Mouse (Mus musculus) limb, embryonic 12.5 days (tissue): ENCODE data around the gene Tmem256. TPM values are rescaled to one million over a fixed set of nuclear protein-coding genes. Genes with fewer than 3 reads are reported as not detected.

Source experiments
- ATAC-seq: fragments of 200-750 bp; cut with Nextera tagmentation; 2 replicates; pipeline ENCODE4 v1.8.0; 2017; ENCODE audit warnings: low read depth, moderate TSS enrichment; ENCODE audit not compliant: insufficient number of reproducible peaks, insufficient read depth, low FRiP score, low TSS enrichment
- H3K27ac ChIP-seq: fragments of 300-500 bp; sonication (generic); 2 replicates; pipeline ENCODE4 v1.5.1; 2016; ENCODE audit warnings: mild to moderate bottlenecking, moderate library complexity
- H3K27me3 ChIP-seq: fragments of 300-500 bp; sonication (generic); 2 replicates; pipeline ENCODE4 v1.6.1; 2016; ENCODE audit warnings: mild to moderate bottlenecking, moderate library complexity
- H3K36me3 ChIP-seq: fragments of 300-500 bp; sonication (generic); 2 replicates; pipeline ENCODE4 v1.6.1; 2016; ENCODE audit warnings: mild to moderate bottlenecking, moderate library complexity
- H3K4me1 ChIP-seq: fragments of 300-500 bp; sonication (generic); replicated peaks from 2 replicates; pipeline ENCODE4 v1.6.1; 2016
- H3K4me2 ChIP-seq: fragments of 300-500 bp; sonication (generic); 2 replicates; pipeline ENCODE4 v1.6.1; 2016; ENCODE audit warnings: mild to moderate bottlenecking, moderate library complexity
- H3K4me3 ChIP-seq: fragments of 300-500 bp; sonication (generic); replicated peaks from 2 replicates; pipeline ENCODE4 v1.5.1; 2016; ENCODE audit warnings: mild to moderate bottlenecking
- H3K9ac ChIP-seq: fragments of 300-500 bp; sonication (generic); replicated peaks from 2 replicates; pipeline ENCODE4 v1.6.1; 2016; ENCODE audit warnings: mild to moderate bottlenecking, moderate library complexity
- H3K9me3 ChIP-seq: fragments of 300-500 bp; sonication (generic); 2 replicates; pipeline ENCODE4 v1.6.1; 2016; ENCODE audit warnings: mild to moderate bottlenecking, moderate library complexity
- WGBS: fragments of 180-500 bp; shearing (Covaris S2); methylation state at CpG from one replicate; pipeline ENCODE4 v1.1.7; 2016; 5-methylcytosine and 5-hydroxymethylcytosine counted together
- polyA plus RNA-seq: library from polyadenylated mRNA; unstranded; fragments of >200 nt; fragmentation: Nextera tagmentation; extraction: Ambion mirVana; gene quantifications from 2 replicates; pipeline ENCODE4 v1.2.1, GENCODE M21; 2016

Tmem256 gene
- polyA plus RNA-seq, result 346 and 353 TPM in 2 replicates

- H3K4me2 ChIP-seq, result peak within 1 kb of the TSS; percentile 95
- H3K9me3 ChIP-seq, result no peaks in the 10 kb centered on the region
- under 1% methylated on average over 34 of the region's 34 CpGs for WGBS
- peak; percentile 91 for ATAC-seq
- H3K27me3 ChIP-seq, result peaks cover 34% of the 10 kb centered on the region
- H3K4me3 ChIP-seq, result peak within 1 kb of the TSS; percentile 72
- H3K4me1 ChIP-seq, result peaks cover 46% of the 10 kb centered on the region
- H3K27ac ChIP-seq, result peak within 1 kb of the TSS; percentile 89
- H3K9ac ChIP-seq, result peak within 1 kb of the TSS; percentile 81
- peaks cover 7% of the 10 kb centered on the region for H3K36me3 ChIP-seq
Observed at GRCm38 (mm10) chr11:69837952-69838713, at the start of gene Tmem256. Tmem256 (plus strand) TSS chr11:69838514.

GRCm38 (mm10) chr11:69789431-69789830 lies 48.9 kb upstream of the Tmem256 start:
- no peak for ATAC-seq
- no peak overlapping the region for H3K4me3 ChIP-seq
- H3K27me3 ChIP-seq, result peaks cover 17% of the 10 kb centered on the region
- no peak overlapping the region for H3K4me2 ChIP-seq
- no peaks in the 10 kb centered on the region for H3K36me3 ChIP-seq
- H3K27ac ChIP-seq, result no peak overlapping the region
- no peak overlapping the region for H3K9ac ChIP-seq
- no peaks in the 10 kb centered on the region for H3K9me3 ChIP-seq
- H3K4me1 ChIP-seq, result no peaks in the 10 kb centered on the region
- WGBS, result 64% methylated on average over 5 of the region's 5 CpGs

GRCm38 (mm10) chr11:69791420-69791819 lies 46.9 kb upstream of the Tmem256 start:
- ATAC-seq, result no peak
- Histone ChIP-seq H3K9ac (no peak overlapping the region), H3K36me3 (no peaks in the 10 kb centered on the region), H3K4me2 (no peak overlapping the region), H3K4me3 (no peak overlapping the region), H3K4me1 (peaks cover 7% of the 10 kb centered on the region), H3K27ac (no peak overlapping the region), H3K27me3 (peaks cover 29% of the 10 kb centered on the region), H3K9me3 (no peaks in the 10 kb centered on the region)
- 69% methylated on average over 5 of the region's 5 CpGs for WGBS

DNA sequence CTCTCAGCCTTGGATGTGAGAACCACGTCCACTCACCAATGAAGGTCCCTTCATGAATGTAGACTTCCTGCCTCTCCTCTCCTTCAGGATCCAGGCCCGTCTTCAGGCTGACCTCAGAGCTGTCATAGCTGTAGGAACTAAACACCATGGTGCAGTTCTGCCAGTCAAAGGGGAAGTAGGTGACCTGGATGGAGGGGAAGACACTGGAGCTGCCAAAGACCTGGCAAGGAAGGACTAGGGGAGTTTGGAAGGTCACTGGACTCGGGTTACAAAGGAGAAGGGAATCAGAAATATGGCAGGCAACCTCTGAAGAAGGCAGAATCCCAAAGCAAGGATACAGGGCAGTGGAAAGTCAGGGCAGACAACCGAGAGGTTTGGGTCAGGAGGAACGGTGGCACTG lies 44.9 kb upstream of the Tmem256 start:
- Histone ChIP-seq H3K36me3 (no peaks in the 10 kb centered on the region), H3K4me1 (peaks cover 7% of the 10 kb centered on the region), H3K9me3 (no peaks in the 10 kb centered on the region), H3K9ac (no peak overlapping the region), H3K4me2 (no peak overlapping the region), H3K4me3 (no peak overlapping the region), H3K27me3 (peaks cover 48% of the 10 kb centered on the region), H3K27ac (no peak overlapping the region)
- WGBS, result 63% methylated on average over 5 of the region's 5 CpGs
- no peak for ATAC-seq

- ATAC-seq, result peak; percentile 93
Observed at GRCm38 (mm10) chr11:69795168-69795982, 42.9 kb upstream of the Tmem256 start, which contains the start of gene Chrnb1. Chrnb1 (minus strand) TSS chr11:69795943.

DNA sequence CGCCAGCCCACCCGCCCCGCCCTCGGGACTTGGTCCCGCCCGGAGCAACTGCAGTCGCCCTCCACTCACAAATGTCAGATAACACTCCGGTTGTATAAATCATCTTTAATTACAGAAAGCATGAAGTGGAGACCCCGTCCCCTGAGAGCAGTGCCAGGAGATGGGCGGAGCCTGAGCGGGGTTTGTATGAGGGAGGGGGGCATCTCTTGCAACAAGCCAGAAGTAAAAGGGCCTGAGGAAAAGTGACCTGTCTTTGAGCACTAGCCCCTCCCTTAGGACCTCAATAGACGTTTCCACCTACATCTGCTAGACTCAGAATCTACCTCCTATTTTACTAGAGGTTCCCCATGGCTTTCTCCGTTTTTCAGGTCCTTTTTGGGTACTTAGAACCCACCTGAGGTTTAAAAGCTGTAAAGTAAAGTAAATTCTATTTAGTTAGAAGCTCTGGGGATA lies 42.3 kb upstream of the Tmem256 start:
- no peak for ATAC-seq
- H3K27ac ChIP-seq, result no peak overlapping the region
- H3K9ac ChIP-seq, result peak overlapping the region; percentile 37; the same call in 1 of the 2 replicates
- H3K4me1 ChIP-seq, result peaks cover 23% of the 10 kb centered on the region
- 3% methylated on average over 13 of the region's 13 CpGs for WGBS
- H3K9me3 ChIP-seq, result no peaks in the 10 kb centered on the region
- H3K4me2 ChIP-seq, result peak overlapping the region; percentile 80
- H3K36me3 ChIP-seq, result no peaks in the 10 kb centered on the region
- H3K4me3 ChIP-seq, result peak overlapping the region; percentile 49
- peaks cover 74% of the 10 kb centered on the region for H3K27me3 ChIP-seq

More at GRCm38 (mm10) chr11:69795168-69795982, 42.9 kb upstream of the Tmem256 start, which contains the start of gene Chrnb1:
- peak within 1 kb of the TSS; percentile 37 for H3K9ac ChIP-seq
- H3K36me3 ChIP-seq, result no peaks in the 10 kb centered on the region
- 2% methylated on average over 52 of the region's 52 CpGs for WGBS
- H3K27me3 ChIP-seq, result peaks cover 68% of the 10 kb centered on the region
- no peaks in the 10 kb centered on the region for H3K9me3 ChIP-seq
- H3K4me1 ChIP-seq, result peaks cover 19% of the 10 kb centered on the region
- peak within 1 kb of the TSS; percentile 49 for H3K4me3 ChIP-seq
- H3K4me2 ChIP-seq, result peak within 1 kb of the TSS; percentile 80
- peak within 1 kb of the TSS; percentile 70; the same call in 1 of the 2 replicates for H3K27ac ChIP-seq

DNA sequence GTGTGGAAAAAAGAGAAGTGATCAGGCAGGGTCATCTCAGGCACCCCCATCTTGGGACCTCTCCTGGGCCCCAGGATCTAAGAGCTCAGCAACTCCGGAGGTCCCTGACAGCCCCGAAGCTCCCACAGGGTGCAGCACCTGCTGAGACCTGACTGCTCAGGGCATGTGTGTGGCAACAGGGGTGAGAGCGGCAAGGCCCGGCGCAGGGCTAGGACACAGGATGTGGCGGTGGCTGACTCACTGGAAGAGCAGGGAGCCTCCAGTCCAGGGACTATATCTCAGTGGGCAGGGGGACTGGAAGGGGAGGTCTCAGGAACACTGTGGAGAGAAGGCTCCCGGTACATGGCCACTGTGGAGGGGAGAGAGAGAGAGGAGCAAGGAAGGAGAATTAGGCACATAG lies 40.4 kb upstream of the Tmem256 start:
- H3K27me3 ChIP-seq, result peaks cover 90% of the 10 kb centered on the region
- no peak overlapping the region for H3K27ac ChIP-seq

GRCm38 (mm10) chr11:69799394-69800137 lies 38.7 kb upstream of the Tmem256 start:
- Histone ChIP-seq H3K27me3 (peaks cover 94% of the 10 kb centered on the region), H3K27ac (0 out of 2 replicates have a peak overlapping the region, but pooled peaks have one; percentile 47), H3K9ac (peak overlapping the region; percentile 68; the same call in 1 of the 2 replicates), H3K9me3 (no peaks in the 10 kb centered on the region), H3K36me3 (no peaks in the 10 kb centered on the region), H3K4me3 (peak overlapping the region; percentile 57), H3K4me2 (peak overlapping the region; percentile 92), H3K4me1 (peaks cover 59% of the 10 kb centered on the region)
- 24% methylated on average over 12 of the region's 12 CpGs for WGBS
- ATAC-seq, result no peak

More for the DNA sequence above, 40.4 kb upstream of the Tmem256 start:
- no peak overlapping the region for H3K4me3 ChIP-seq
- 75% methylated on average over 7 of the region's 7 CpGs for WGBS
- H3K36me3 ChIP-seq, result no peaks in the 10 kb centered on the region
- H3K9ac ChIP-seq, result no peak overlapping the region
- no peaks in the 10 kb centered on the region for H3K9me3 ChIP-seq
- ATAC-seq, result no peak
- H3K4me1 ChIP-seq, result peaks cover 42% of the 10 kb centered on the region
- no peak overlapping the region for H3K4me2 ChIP-seq

DNA sequence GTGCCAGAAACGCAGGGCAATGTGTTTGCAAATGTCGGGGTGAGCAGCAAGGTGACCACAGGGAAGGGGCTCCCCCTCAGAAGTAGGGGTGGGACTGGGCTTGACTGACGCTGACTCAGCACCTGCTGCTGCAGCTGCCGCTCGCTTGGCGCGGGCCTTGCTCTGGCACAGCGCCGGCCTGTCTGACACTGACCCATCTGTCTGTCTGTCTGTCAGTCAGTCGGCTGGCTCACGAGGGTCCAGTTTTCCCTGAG lies 38.2 kb upstream of the Tmem256 start:
- Histone ChIP-seq H3K4me3 (peak overlapping the region; percentile 57), H3K27ac (0 out of 2 replicates have a peak overlapping the region, but pooled peaks have one; percentile 47), H3K27me3 (peaks cover 96% of the 10 kb centered on the region), H3K9me3 (no peaks in the 10 kb centered on the region), H3K36me3 (no peaks in the 10 kb centered on the region), H3K4me1 (peaks cover 64% of the 10 kb centered on the region), H3K9ac (peak overlapping the region; percentile 68; the same call in 1 of the 2 replicates), H3K4me2 (peak overlapping the region; percentile 92)
- 2% methylated on average over 11 of the region's 11 CpGs for WGBS
- peak; percentile 3; the same call in 1 of the 2 replicates for ATAC-seq

- H3K27ac ChIP-seq, result peak overlapping the region; percentile 47
Observed at GRCm38 (mm10) chr11:69800392-69801197, 37.7 kb upstream of the Tmem256 start.

More at GRCm38 (mm10) chr11:69800392-69801197, 37.7 kb upstream of the Tmem256 start:
- Histone ChIP-seq H3K4me3 (peak overlapping the region; percentile 57), H3K9ac (peak overlapping the region; percentile 68), H3K36me3 (no peaks in the 10 kb centered on the region), H3K4me2 (peak overlapping the region; percentile 92), H3K27me3 (peaks cover 99% of the 10 kb centered on the region), H3K4me1 (peaks cover 63% of the 10 kb centered on the region), H3K9me3 (no peaks in the 10 kb centered on the region)
- under 1% methylated on average over 35 of the region's 36 CpGs for WGBS
- ATAC-seq, result peak; percentile 61; the same call in 1 of the 2 replicates
